Mouse (Mus musculus) intestine, embryonic 16.5 days (tissue): ENCODE data around the gene Olfr568. TPM values are rescaled to one million over a fixed set of nuclear protein-coding genes. Genes with fewer than 3 reads are reported as not detected.

Source experiments
- ATAC-seq: fragments of 200-750 bp; cut with Nextera tagmentation; 2 replicates; pipeline ENCODE4 v1.8.0; 2017; ENCODE audit warnings: moderate TSS enrichment, moderate library complexity
- H3K27ac ChIP-seq: fragments of 300-500 bp; sonication (generic); 2 replicates; pipeline ENCODE4 v1.5.1; 2014; ENCODE audit warnings: mild to moderate bottlenecking, low read length
- H3K27me3 ChIP-seq: fragments of 300-500 bp; sonication (generic); replicated peaks from 2 replicates; pipeline ENCODE4 v1.6.1; 2014; ENCODE audit warnings: low read length, control low read depth, mixed read lengths; ENCODE audit not compliant: control insufficient read depth, insufficient read depth
- H3K36me3 ChIP-seq: fragments of 300-500 bp; sonication (generic); 2 replicates; pipeline ENCODE4 v1.6.1; 2014; ENCODE audit warnings: low read length, control low read depth; ENCODE audit not compliant: control insufficient read depth, insufficient read depth
- H3K4me1 ChIP-seq: fragments of 300-500 bp; sonication (generic); 2 replicates; pipeline ENCODE4 v1.6.1; 2014; ENCODE audit warnings: low read length, control low read depth, mixed read lengths; ENCODE audit not compliant: control insufficient read depth, insufficient read depth
- H3K4me2 ChIP-seq: fragments of 300-500 bp; sonication (generic); 2 replicates; pipeline ENCODE4 v1.6.1; 2014; ENCODE audit warnings: low read depth, low read length, control low read depth
- H3K4me3 ChIP-seq: fragments of 300-500 bp; sonication (generic); 2 replicates; pipeline ENCODE4 v1.5.1; 2014; ENCODE audit warnings: mild to moderate bottlenecking, low read length
- H3K9ac ChIP-seq: fragments of 300-500 bp; sonication (generic); 2 replicates; pipeline ENCODE4 v1.6.1; 2014; ENCODE audit warnings: low read depth, low read length
- H3K9me3 ChIP-seq: fragments of 300-500 bp; sonication (generic); 2 replicates; pipeline ENCODE4 v1.6.1; 2016; ENCODE audit warnings: low read length, control low read depth; ENCODE audit not compliant: control insufficient read depth
- WGBS: fragments of 180-500 bp; shearing (Covaris S2); extraction: QIAGEN DNeasy Blood & Tissue Kit; methylation state at CpG from one replicate; pipeline ENCODE4 v1.1.7; 2014; 5-methylcytosine and 5-hydroxymethylcytosine counted together
- polyA plus RNA-seq: library from polyadenylated mRNA; unstranded; fragments of >200 nt; fragmentation: Nextera tagmentation; extraction: Ambion mirVana; gene quantifications from 2 replicates; pipeline ENCODE4 v1.2.1, GENCODE M21; 2015

Olfr568 gene
- not detected in 2 replicates for polyA plus RNA-seq

DNA sequence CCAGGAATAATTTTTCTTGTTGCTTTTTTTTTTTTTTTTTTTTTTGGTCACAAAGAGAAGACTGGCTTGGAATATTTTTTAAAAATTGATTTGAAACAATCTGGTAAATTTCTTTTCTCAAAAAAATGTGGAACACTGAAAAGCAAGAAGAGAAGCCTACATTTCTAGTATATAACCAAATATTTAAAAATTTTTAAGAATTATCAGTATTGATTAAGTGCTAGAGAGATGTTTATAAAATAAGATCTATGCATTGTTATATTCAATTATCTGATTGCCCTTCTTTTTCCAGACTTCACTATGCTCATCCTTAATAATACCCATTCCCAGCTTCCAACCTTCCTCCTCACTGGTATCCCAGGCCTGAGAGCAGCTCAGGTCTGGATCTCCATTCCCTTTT, at the start of gene Olfr568:
TSS of gene Olfr568 (plus strand) at position 301 of the 400 bp plus-strand sequence.
- Histone ChIP-seq H3K4me1 (no peaks in the 10 kb centered on the region), H3K9ac (no peak within 1 kb of the TSS), H3K4me2 (no peak within 1 kb of the TSS), H3K4me3 (no peak within 1 kb of the TSS), H3K9me3 (no peaks in the 10 kb centered on the region), H3K36me3 (no peaks in the 10 kb centered on the region), H3K27me3 (no peaks in the 10 kb centered on the region), H3K27ac (no peak within 1 kb of the TSS)
- no peak for ATAC-seq

DNA sequence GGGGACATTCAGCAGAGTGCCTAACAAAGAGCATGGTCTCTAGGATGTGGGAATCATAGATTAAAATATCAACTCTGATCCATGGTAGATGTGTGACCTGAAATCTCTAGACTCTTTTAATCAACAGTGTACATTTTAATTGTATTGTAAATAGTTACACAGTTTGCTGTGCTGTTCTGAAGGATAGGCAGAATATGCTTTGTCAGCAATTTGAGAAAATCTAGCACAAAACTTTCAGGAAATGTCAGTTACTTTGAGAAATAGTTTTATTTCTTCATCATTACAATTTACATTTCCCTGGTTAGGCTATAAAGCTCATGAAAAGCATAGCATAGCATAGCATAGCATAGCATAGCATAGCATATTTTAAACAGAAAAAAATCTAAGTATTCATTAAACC, 21.1 kb upstream of the Olfr568 start:
- Histone ChIP-seq H3K36me3 (no peaks in the 10 kb centered on the region), H3K27me3 (no peaks in the 10 kb centered on the region), H3K4me3 (no peak overlapping the region), H3K9me3 (no peaks in the 10 kb centered on the region), H3K9ac (no peak overlapping the region), H3K4me2 (no peak overlapping the region), H3K27ac (no peak overlapping the region), H3K4me1 (no peaks in the 10 kb centered on the region)
- ATAC-seq: no peak

DNA sequence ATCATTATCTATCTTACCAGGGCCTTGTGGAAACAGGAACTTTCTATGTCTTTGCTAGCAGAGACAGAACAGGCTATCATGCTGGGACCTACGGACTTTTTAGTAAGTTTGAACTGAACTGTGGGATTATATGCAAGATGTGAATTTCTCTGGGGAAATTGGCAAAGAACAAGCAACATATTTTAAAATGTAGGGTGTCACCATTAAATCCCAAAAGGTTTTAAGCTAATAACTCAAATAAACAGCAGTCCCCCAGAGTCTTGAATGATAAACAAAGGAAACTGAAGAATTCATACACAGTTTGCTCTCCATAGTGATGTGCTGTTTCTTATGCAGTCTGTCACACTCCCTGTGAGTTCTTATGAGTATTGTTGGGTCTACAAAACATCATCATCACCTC, 18.3 kb upstream of the Olfr568 start, which contains the start of gene Olfr566:
TSS of gene Olfr566 (minus strand) at position 101 of the 400 bp plus-strand sequence.
- WGBS: 84% methylated on average over 1 of the region's 1 CpGs
- no peak within 1 kb of the TSS for H3K9ac ChIP-seq
- no peaks in the 10 kb centered on the region for H3K4me1 ChIP-seq
- no peaks in the 10 kb centered on the region for H3K27me3 ChIP-seq
- H3K9me3 ChIP-seq: no peaks in the 10 kb centered on the region
- H3K4me3 ChIP-seq: no peak within 1 kb of the TSS
- H3K4me2 ChIP-seq: no peak within 1 kb of the TSS
- no peaks in the 10 kb centered on the region for H3K36me3 ChIP-seq
- no peak for ATAC-seq
- H3K27ac ChIP-seq: no peak within 1 kb of the TSS

DNA sequence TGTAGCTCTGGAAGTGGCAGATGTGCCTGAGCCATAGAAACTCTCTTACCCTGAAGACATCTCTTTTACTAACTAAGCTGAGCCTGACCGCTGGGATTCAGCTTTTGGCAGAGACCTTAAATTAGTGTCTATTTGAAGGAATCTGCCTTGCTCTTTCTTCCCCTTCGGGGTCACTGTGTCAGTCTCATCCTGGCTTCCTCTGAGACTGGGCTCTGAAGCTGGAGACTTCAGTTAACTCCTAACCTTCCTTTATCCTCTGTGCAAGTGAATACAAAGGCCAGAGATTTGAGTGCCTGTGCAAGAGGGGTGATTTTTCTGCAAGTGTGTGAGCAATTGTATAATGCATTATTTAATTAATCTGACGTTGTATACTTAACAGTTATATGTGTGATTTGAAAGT, 13.9 kb downstream of the Olfr568 start, which contains the start of gene Olfr569:
TSS of gene Olfr569 (minus strand) at position 101 of the 400 bp plus-strand sequence.
- H3K9me3 ChIP-seq: no peaks in the 10 kb centered on the region
- H3K4me3 ChIP-seq: no peak within 1 kb of the TSS
- no peak within 1 kb of the TSS for H3K27ac ChIP-seq
- H3K27me3 ChIP-seq: no peaks in the 10 kb centered on the region
- H3K4me2 ChIP-seq: no peak within 1 kb of the TSS
- no peak for ATAC-seq
- no peaks in the 10 kb centered on the region for H3K4me1 ChIP-seq
- no peak within 1 kb of the TSS for H3K9ac ChIP-seq
- 59% methylated on average over 3 of the region's 3 CpGs for WGBS
- no peaks in the 10 kb centered on the region for H3K36me3 ChIP-seq

DNA sequence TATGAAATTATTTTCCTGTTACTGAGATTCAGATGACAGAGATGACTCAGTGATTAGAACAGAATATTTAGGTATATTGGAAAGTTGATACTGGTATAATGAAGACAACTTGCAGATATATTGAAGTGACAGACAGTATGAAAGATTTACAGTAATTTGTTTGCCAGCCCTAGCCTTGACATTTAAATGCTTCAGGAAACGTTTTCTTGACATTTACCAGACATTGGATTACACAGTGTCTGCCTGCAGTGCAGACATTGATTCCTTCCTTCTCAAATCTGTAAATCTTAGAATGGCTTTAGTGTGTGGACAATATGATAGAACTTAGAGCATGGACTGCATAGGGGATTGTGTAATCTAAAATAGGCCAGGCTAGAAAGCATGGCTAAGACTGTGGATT, 38.3 kb downstream of the Olfr568 start:
- Histone ChIP-seq H3K9me3 (no peaks in the 10 kb centered on the region), H3K36me3 (no peaks in the 10 kb centered on the region), H3K27me3 (no peaks in the 10 kb centered on the region), H3K27ac (no peak overlapping the region), H3K4me1 (no peaks in the 10 kb centered on the region), H3K4me2 (no peak overlapping the region), H3K4me3 (no peak overlapping the region), H3K9ac (no peak overlapping the region)
- ATAC-seq: no peak
- WGBS: 17% methylated on average over 1 of the region's 1 CpGs

DNA sequence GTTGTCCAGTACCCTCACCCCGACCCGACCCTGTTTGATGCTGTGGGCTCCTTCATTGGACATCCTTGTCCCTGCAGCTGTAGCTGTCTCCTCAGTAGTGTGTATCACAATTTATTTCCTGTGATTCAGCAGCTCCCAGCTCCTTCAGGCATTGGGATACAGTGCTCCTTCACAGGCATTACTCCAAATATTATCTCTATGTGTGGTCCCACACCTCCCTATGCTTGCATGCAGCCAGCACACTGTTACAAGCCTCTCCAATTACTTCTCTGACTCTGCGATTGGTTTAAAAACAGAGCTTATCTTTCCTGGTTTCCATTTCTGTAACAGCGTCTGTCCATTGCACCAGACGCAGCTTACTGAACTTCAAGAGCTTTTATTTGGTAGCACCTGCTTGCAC, 39.5 kb downstream of the Olfr568 start:
- H3K4me3 ChIP-seq: no peak overlapping the region
- ATAC-seq: no peak
- 47% methylated on average over 5 of the region's 5 CpGs for WGBS

DNA sequence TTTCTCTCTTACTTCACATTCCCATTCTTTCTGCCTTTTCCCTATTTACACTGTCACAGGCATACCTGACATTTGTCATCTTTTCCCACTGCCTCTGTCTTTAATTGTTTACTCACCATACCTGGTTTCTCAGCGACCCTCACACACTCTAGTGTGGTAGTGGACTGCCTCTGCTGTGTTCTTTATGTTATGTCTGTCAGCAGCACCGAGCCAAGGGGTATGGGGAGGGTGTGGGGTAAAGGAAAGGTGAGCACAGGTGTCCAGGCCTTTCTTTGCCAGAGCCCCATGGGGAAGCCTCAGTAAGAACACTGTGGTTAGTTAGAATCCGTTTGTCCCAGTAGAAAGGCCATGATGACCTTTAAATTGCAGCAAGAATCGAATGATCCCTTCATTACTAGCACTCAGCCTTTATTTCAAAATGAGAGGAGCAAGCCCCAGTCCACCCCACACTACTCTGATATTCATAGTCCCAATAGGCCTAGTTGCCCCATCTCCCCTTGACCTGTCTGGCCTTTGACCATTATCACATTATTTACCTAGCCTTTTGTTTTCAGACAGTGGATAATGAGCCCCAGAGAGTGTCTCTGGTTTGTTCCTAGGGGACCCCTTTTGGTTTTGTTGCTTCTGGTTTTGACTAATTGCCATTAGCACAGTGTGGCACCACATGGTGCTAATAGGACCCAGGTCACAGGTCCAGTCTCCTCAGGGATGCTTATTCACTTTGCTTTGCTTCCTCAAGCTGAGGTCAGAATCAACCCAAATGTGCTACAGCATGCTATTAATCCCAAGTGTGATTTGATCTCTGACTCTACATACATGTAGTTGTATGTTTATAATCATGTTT, 40.3 kb downstream of the Olfr568 start, which contains the start of gene Olfr571:
TSS of gene Olfr571 (minus strand) at position 505 of the 844 bp plus-strand sequence.
- ATAC-seq: no peak
- Histone ChIP-seq H3K27me3 (no peaks in the 10 kb centered on the region), H3K4me3 (no peak within 1 kb of the TSS), H3K9ac (no peak within 1 kb of the TSS), H3K9me3 (no peaks in the 10 kb centered on the region), H3K36me3 (no peaks in the 10 kb centered on the region), H3K4me1 (no peaks in the 10 kb centered on the region), H3K4me2 (no peak within 1 kb of the TSS), H3K27ac (no peak within 1 kb of the TSS)
- 55% methylated on average over 4 of the region's 4 CpGs for WGBS

More for the DNA sequence above, 39.5 kb downstream of the Olfr568 start:
- Histone ChIP-seq H3K27me3 (no peaks in the 10 kb centered on the region), H3K36me3 (no peaks in the 10 kb centered on the region), H3K4me1 (no peaks in the 10 kb centered on the region), H3K9ac (no peak overlapping the region), H3K9me3 (no peaks in the 10 kb centered on the region), H3K4me2 (no peak overlapping the region), H3K27ac (no peak overlapping the region)

DNA sequence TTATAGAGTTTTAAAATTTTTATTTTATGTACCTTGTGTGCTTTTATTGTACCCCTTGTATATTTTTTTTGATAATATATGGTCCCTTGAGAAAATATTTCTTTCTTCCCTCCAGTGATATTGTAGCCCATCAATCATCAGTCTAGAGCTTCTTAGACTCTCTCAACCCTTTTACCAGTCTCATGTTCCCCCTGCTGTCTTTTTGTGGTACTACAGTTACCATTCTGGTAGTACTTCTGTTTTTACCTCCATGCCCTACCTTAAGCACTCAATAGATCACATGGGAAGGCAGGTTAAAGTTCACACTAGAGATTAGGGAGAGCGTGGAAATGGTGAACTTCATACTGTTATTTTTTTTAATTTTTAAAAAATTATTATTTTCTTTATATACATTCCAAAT, 42.7 kb downstream of the Olfr568 start:
- no peaks in the 10 kb centered on the region for H3K9me3 ChIP-seq
- ATAC-seq: peak; percentile 64
- H3K36me3 ChIP-seq: no peaks in the 10 kb centered on the region
- no peak overlapping the region for H3K4me3 ChIP-seq
- H3K4me2 ChIP-seq: no peak overlapping the region
- H3K9ac ChIP-seq: no peak overlapping the region
- WGBS: 8% methylated on average over 1 of the region's 1 CpGs
- H3K27ac ChIP-seq: no peak overlapping the region
- H3K4me1 ChIP-seq: no peaks in the 10 kb centered on the region
- no peaks in the 10 kb centered on the region for H3K27me3 ChIP-seq

DNA sequence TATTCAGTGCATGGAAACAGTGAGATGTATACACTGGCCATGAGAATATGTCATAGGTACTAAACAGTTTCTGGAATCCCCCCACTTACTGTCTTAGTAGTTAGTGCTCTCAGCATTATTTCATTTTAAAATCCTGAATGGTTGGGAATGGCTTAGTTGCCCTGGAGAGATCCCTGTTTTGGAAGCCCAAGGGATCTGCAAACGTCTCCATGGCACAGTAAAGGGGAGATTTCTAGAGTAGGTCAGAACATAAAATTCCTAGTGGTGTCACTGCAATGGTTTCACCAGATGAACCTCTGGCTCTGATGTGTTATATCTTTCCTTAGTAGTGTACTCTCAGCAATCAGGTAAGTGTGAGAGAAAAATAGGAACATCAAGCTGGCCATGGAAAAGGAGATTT, 47.2 kb downstream of the Olfr568 start, which contains the start of gene Olfr572:
TSS of gene Olfr572 (plus strand) at position 301 of the 400 bp plus-strand sequence.
- 48% methylated on average over 1 of the region's 1 CpGs for WGBS
- no peak within 1 kb of the TSS for H3K4me2 ChIP-seq
- H3K27me3 ChIP-seq: no peaks in the 10 kb centered on the region
- H3K36me3 ChIP-seq: no peaks in the 10 kb centered on the region
- H3K4me3 ChIP-seq: no peak within 1 kb of the TSS
- H3K4me1 ChIP-seq: no peaks in the 10 kb centered on the region
- no peak within 1 kb of the TSS for H3K9ac ChIP-seq
- H3K27ac ChIP-seq: no peak within 1 kb of the TSS
- H3K9me3 ChIP-seq: no peaks in the 10 kb centered on the region
- ATAC-seq: no peak
